Mouse (Mus musculus): ENCODE data around the gene Kif15. TPM values are rescaled to one million over a fixed set of nuclear protein-coding genes. Genes with fewer than 3 reads are reported as not detected.

The Kif15 gene
- 10 to 100 TPM; 14.5 to 19.4 TPM for total RNA-seq (2021)
- long read RNA-seq, experiment 1, full-length matches to known transcripts: 1 of 3 reads
- long read RNA-seq, experiment 1, partial matches to known transcripts: 1 of 3 reads
- long read RNA-seq, experiment 1, other reads (novel, unspliced or antisense): 1 of 3 reads
- long read RNA-seq, experiment 2, partial matches to known transcripts: 1 of 1 reads
- long read RNA-seq, experiment 2, other reads (novel, unspliced or antisense): 0 of 1 reads

DNA sequence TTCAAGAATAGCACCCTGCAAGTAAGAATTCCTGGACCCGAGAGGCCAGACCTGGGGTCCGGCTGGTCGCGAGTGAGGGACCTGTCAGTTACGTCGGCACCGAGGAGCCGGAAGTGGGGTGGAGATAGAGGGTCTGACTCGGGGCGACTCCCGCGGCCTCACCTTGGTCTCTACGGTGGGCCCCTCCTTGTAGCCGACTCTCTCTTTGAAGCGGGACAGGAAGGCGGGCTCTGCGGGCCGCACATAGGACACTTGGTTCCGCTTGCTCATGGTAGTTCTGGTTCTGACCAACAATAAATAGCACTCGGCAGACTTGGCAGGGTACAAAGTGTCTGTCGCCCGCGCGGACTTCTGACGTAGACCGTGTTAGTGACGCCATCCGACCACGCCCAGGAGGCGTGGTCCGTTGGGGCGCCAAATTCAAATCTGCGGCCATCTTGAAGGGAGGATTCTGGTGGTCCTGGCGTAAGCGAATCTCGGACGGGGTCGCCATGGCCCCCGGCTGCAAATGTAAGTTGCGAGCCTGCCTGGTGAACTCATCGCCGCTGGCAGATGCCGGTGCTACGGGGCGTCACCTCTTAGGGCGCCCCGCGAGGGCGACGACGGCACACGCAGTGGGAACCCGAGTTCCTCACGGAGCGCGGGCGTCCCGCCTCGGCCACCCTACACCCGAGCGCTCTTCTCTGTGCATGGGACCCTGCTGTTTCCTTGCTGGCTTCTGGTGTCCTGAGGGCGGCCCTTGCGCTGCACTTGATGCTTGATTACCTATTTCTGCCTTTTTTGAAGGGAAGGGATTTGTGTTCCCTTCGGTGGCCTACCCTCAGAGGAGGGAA lies at the start of gene Kif15, which contains the start of gene 1110059G10Rik:
Gene Kif15, plus strand, starts transcription at position 404 of the 833 bp plus-strand sequence.
Gene 1110059G10Rik, minus strand, starts transcription at position 358 of the 833 bp plus-strand sequence.
- peak; percentile 90 to 93 for DNase-seq (ENCODE audit: low spot score in 2 of 2)

DNA sequence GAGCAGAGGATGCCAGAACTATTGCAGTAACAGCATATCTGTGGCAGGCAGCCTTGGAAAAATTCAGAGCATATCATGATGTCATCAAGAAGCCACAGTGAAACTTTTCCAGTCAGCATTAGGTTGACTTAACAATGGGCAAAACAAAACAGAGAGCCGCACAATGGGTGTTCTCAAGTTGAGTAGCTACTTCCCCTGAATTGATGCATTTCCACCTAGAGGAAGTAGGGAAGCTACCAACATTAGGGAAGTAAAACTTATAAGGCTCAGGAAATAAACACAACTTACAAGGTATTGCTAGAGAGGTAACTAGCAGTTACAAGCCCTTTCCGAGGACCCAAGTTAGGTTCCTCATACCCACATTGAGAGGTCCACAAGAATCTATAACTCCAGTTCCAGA lies 49.8 kb upstream of the Kif15 start:
- no peak for DNase-seq (ENCODE audit: low spot score in 2 of 2)

DNA sequence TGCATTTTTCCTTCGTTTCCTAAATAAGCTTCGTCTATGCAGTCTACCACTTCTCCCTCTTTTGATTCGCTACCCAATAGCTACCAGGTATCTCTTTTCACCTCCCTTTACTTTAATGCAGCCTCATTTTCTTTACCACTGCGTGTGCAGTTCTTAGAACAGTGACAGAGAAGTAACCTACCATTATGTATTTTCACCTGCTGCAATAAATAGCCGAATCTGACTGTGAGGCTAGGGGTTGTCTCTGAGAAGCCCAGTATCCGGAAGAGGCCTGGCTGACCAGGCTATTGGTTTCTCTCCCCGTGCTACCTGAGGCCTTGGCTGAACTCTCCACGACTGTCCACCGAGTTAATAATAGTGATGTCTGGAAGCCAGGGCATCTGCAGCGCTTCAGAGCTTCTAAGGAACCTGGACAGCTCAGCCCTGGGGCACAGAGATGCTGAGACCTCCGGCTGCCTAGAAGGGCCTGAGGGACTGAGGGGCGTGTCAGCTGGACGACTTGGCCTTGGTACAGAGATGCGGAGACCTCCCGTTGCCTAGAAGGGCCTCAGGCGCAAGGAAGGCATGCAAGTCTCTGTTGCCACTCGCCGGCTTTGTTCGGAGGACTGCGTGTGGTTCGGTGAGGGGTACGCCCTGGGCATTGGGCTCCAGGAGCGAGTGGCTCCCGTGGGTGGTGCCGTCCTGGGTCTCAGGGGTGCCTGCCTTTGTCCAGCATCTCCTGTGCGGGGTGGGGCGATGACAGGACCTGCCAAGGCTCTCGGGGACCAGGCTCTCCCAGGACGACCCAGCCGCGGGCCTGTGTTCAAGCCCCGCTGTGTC lies 47.9 kb upstream of the Kif15 start:
- DNase-seq (ENCODE audit: low spot score in 2 of 2): peak; percentile 33 to 72

- DNase-seq (ENCODE audit: low spot score in 2 of 2): no peak
Measured at GRCm38 (mm10) chr9:122922436-122922835, 28.4 kb upstream of the Kif15 start.

- peak; percentile 51 to 78 for DNase-seq (ENCODE audit: low spot score in 2 of 2)
Measured at GRCm38 (mm10) chr9:122922936-122923381, 27.9 kb upstream of the Kif15 start, which contains the start of gene Zfp105. TSS of gene Zfp105 (plus strand) at chr9:122923072.

DNA sequence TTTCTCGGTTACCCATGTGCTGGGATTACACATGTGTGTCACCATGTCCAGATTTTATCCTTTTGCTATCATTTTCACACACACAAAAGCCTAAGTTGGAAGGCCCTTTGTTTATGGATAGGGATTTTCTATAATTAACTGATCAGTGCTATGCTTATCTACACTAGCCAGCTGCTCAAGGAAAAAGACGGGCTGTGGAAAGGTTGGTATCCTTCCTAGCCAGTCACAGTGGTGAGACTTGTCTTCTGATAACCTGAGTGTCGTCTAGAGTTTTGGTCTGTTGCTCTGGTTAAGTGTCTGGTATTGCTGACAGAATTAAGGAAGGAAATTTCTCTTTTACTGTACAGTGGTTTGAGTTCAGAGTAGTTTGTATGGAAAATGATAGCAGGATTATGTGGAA lies 21.9 kb upstream of the Kif15 start:
- DNase-seq (ENCODE audit: low spot score in 2 of 2): no peak

GRCm38 (mm10) chr9:122998406-122999192 lies 47.8 kb downstream of the Kif15 start:
- no peak for DNase-seq (ENCODE audit: low spot score in 2 of 2)

DNA sequence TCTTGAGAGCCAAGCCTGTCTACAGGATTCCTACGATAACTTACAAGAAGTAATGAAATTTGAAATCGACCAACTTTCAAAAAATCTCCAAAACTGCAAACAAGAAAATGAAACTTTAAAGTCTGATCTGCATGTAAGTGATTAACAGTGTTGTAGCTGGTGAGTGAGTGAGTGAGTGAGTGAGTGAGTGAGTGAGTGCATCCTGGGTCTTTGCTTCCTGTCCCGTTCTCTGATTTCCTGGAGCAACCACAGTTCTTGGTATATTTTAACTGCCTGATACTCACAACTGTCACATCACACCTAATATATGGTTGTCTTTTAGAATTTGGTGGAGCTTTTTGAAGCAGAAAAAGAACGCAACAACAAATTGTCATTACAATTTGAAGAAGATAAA lies 48.3 kb downstream of the Kif15 start:
- DNase-seq (ENCODE audit: low spot score in 2 of 2): no peak

- DNase-seq (ENCODE audit: low spot score in 2 of 2): no peak
Measured at GRCm38 (mm10) chr9:123004718-123005117, 53.9 kb downstream of the Kif15 start.

DNA sequence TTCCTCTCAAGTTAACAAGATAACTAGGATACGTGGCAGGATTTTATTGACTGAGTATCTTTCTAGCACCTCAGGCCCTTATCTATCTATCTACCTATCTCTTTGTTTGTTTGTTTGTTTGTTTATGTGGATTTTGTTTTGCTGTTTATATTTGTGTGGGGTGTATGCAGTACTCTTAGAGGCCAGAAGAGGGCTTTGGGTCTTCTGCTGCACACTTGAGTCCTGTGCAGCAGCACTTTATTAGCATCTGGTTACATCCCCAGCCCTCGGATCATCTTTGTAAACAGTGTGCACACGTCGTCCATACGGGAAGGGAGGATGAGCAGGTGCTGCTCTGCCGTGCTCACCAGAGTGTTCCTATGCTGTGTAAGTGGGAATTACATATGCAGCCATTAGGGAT lies 55.2 kb downstream of the Kif15 start:
- DNase-seq (ENCODE audit: low spot score in 2 of 2): no peak

- DNase-seq (ENCODE audit: low spot score in 2 of 2): peak; percentile 72 to 86
Measured at GRCm38 (mm10) chr9:123020995-123021631, 70.3 kb downstream of the Kif15 start, which contains the start of gene Tmem42. TSS of gene Tmem42 (plus strand) at chr9:123021326.

GRCm38 (mm10) chr9:123021636-123022379 lies 71.0 kb downstream of the Kif15 start:
- no peak for DNase-seq (ENCODE audit: low spot score in 2 of 2)

GRCm38 (mm10) chr9:123024201-123024600 lies 73.4 kb downstream of the Kif15 start:
- DNase-seq (ENCODE audit: low spot score in 2 of 2): no peak

GRCm38 (mm10) chr9:123031496-123032246 lies 80.8 kb downstream of the Kif15 start:
- no peak for DNase-seq (ENCODE audit: low spot score in 2 of 2)

GRCm38 (mm10) chr9:123034426-123034825 lies 83.6 kb downstream of the Kif15 start, which contains the start of gene Tgm4:
TSS of gene Tgm4 (plus strand) at chr9:123034726.
- DNase-seq (ENCODE audit: low spot score in 2 of 2): no peak

GRCm38 (mm10) chr9:123047665-123048064 lies 96.8 kb downstream of the Kif15 start:
- no peak for DNase-seq (ENCODE audit: low spot score in 2 of 2)

- no peak for DNase-seq (ENCODE audit: low spot score in 2 of 2)
Measured at GRCm38 (mm10) chr9:123058724-123059292, 108.0 kb downstream of the Kif15 start.

DNA sequence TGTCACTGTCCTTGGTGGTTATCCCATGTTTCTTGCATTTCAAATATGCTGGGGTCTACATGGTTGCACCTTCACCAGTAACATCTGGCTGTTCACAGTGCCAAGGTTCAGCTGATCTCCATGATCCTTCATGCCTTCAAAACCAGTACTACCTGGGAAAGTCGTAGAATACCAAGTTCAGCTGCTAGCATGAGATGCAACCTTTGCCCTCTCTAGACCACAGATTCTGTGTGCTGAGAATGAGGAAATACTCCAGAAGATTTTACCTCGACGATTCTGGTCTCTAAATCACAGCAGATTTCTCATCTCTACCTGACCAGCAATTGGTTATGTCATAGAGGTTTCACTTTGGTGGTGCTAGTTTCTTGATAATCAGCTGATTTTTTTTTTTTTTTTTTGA lies 109.3 kb downstream of the Kif15 start:
- no peak for DNase-seq (ENCODE audit: low spot score in 2 of 2)

Measured in gastrocnemius, postnatal 4 days (tissue).